ENCODE assay signal across 8 mouse cellular contexts in the genomic region with DNA sequence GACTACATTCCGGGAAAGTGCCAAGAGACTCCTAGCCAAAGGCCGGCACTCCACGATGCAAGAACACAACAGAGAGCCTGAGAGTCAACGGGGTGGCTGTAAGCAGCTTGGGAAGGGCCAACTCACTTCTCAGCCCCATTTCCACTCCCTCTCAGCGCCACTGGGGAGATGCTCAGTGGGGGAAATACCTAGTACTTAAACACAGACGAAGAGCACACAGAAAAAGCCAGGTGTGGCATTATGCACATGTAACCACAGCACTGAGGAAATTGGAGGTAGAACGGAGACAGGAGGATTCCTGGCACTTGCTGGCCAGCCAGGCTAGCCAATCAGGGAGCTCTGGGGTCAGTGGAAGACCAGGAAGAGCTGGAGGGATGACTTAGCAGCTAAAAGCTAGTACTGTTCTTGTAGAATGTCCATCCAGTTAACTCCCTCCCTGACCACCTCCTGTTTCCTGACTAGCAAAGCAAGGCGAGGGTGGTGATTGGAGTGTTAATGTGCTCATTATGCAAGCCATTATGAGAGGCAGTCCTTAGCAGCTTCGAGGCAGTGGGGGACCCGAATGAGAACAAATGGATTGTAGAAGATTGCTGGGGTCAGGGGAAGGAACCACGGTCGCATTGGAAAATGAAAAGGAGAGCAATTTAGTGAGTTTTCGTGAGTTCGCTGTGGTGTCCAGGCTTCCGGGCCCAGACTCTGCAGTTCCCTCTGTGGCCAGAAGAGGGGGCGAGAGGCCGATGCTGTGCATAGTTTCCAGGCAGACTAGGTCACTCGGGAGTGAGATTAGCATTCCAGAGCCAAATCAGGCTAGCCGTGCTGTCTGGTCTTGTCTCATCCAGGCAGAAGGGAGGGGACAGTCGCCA. TPM values are rescaled to one million over a fixed set of nuclear protein-coding genes. Genes with fewer than 3 reads are reported as not detected.
A peak's percentile ranks its signal among the peaks of the same experiment; 100 is the strongest.
DNase-seq lines count a peak whose midpoint lies in the region; ATAC-seq and TF ChIP-seq lines count a peak whose summit lies in the region.

No protein-coding gene starts in this region.

- DNase-seq in CH12.LX (ENCODE audit: extremely low read depth), result peak; percentile 78
- DNase-seq in heart, postnatal 0 days (ENCODE audit: low spot score), result peak; percentile 85
- DNase-seq in kidney, postnatal 4 days, result peak; percentile 93

- peak overlapping the region; percentile 62 for H3K4me2 ChIP-seq in CH12.LX (ENCODE audit: insufficient read depth, low read depth, poor library complexity, severe bottlenecking)
- H3K4me2 ChIP-seq in forebrain, embryonic 12.5 days, result peak overlapping the region; percentile 26
- H3K4me2 ChIP-seq in heart, postnatal 0 days (ENCODE audit: low read depth, low read length), result peak overlapping the region; percentile 56
- peak overlapping the region; percentile 44 for H3K4me2 ChIP-seq in liver, embryonic 16.5 days (ENCODE audit: low read depth, low read length)
- H3K4me2 ChIP-seq in neural tube, embryonic 14.5 days (ENCODE audit: low read depth, low read length), result peak overlapping the region; percentile 35; the same call in 1 of the 2 replicates

- in situ Hi-C loops in CH12.LX (cut with MboI; ENCODE audit: low pct_ligation_motif_present, low pct_unique_long_range_greater_than_20kb, low sequenced_read_pairs), result no loop called here

- H3K27me3 ChIP-seq in CH12.LX (replicated peaks), result peaks cover 20% of the 10 kb centered on the region
- 0 out of 2 replicates have a peak, but pooled peaks cover 4% of the 10 kb centered on the region for H3K27me3 ChIP-seq in forebrain, embryonic 12.5 days
- H3K27me3 ChIP-seq in heart, postnatal 0 days (ENCODE audit: control insufficient read depth, insufficient read depth, low read length), result no peaks in the 10 kb centered on the region
- no peaks in the 10 kb centered on the region for H3K27me3 ChIP-seq in liver, embryonic 16.5 days (ENCODE audit: control insufficient read depth, insufficient read depth, low read depth, low read length)
- H3K27me3 ChIP-seq in neural tube, embryonic 14.5 days (ENCODE audit: control insufficient read depth, insufficient read depth, low read length), result no peaks in the 10 kb centered on the region
- H3K27me3 ChIP-seq in testis, adult 2 months (ENCODE audit: control insufficient read depth, insufficient read depth, low read length), result no peaks in the 10 kb centered on the region

- TF ChIP-seq RAD21 in CH12.LX (IDR thresholded peaks at IDR 0.05; ENCODE audit: low read depth, low read length), result peak; percentile 57

- peak; percentile 90 for ATAC-seq in cerebellum, adult (ENCODE audit: insufficient number of reproducible peaks, low FRiP score, low TSS enrichment)
- ATAC-seq in forebrain, embryonic 12.5 days (ENCODE audit: low FRiP score), result peak; percentile 92
- peak; percentile 88 for ATAC-seq in heart, postnatal 0 days (ENCODE audit: insufficient read depth, low read depth)
- ATAC-seq in liver, embryonic 16.5 days (ENCODE audit: low read depth), result peak; percentile 56; the same call in 1 of the 2 replicates
- ATAC-seq in neural tube, embryonic 14.5 days (ENCODE audit: low read depth), result peak; percentile 93

- H3K36me3 ChIP-seq in CH12.LX (replicated peaks in 1 of 2; ENCODE audit: control insufficient read depth in 1 of 2, insufficient read depth in 1 of 2, low read length in 1 of 2), result peaks cover 27 to 33% of the 10 kb centered on the region in 2 experiments
- peaks cover 29% of the 10 kb centered on the region for H3K36me3 ChIP-seq in forebrain, embryonic 12.5 days (replicated peaks)
- peaks cover 29% of the 10 kb centered on the region for H3K36me3 ChIP-seq in heart, postnatal 0 days (replicated peaks; ENCODE audit: control insufficient read depth, insufficient read depth, low read length)
- peaks cover 15% of the 10 kb centered on the region for H3K36me3 ChIP-seq in liver, embryonic 16.5 days (ENCODE audit: control insufficient read depth, insufficient read depth)
- H3K36me3 ChIP-seq in neural tube, embryonic 14.5 days (ENCODE audit: control insufficient read depth, insufficient read depth, low read length), result peaks cover 29% of the 10 kb centered on the region
- H3K36me3 ChIP-seq in testis, adult 2 months (ENCODE audit: control insufficient read depth, insufficient read depth, low read length), result no peaks in the 10 kb centered on the region

- H3K79me2 ChIP-seq in CH12.LX (replicated peaks; ENCODE audit: control insufficient read depth, extremely low read depth, insufficient read depth, poor library complexity, severe bottlenecking), result no peaks in the 10 kb centered on the region

- H3K4me3 ChIP-seq in CH12.LX (replicated peaks in 1 of 3; ENCODE audit: low read depth in 2 of 3, low read length in 2 of 3, poor library complexity in 1 of 3), result peak overlapping the region; percentile 32 to 47 (median 34)
- no peak overlapping the region for H3K4me3 ChIP-seq in forebrain, embryonic 12.5 days (replicated peaks)
- H3K4me3 ChIP-seq in heart, postnatal 0 days (ENCODE audit: low read depth, low read length), result peak overlapping the region; percentile 42
- H3K4me3 ChIP-seq in liver, embryonic 16.5 days (ENCODE audit: low read depth, low read length), result peak overlapping the region; percentile 37
- no peak overlapping the region; the same call in 1 of the 2 replicates for H3K4me3 ChIP-seq in neural tube, embryonic 14.5 days (ENCODE audit: low read depth, low read length)
- no peak overlapping the region; the same call in 1 of the 2 replicates for H3K4me3 ChIP-seq in testis, adult 2 months (ENCODE audit: control insufficient read depth, low read depth, low read length)

- TF ChIP-seq POLR2A in CH12.LX (IDR thresholded peaks at IDR 0.05; ENCODE audit: low read depth, low read length), result peak; percentile 44; the same call in 1 of the 2 replicates
- TF ChIP-seq POLR2A in testis, adult 2 months (IDR thresholded peaks at IDR 0.05; ENCODE audit: control insufficient read depth, low read depth, low read length), result no peak

- TF ChIP-seq CTCF in CH12.LX (conservative IDR thresholded peaks at IDR 0.05 in 1 of 2, IDR thresholded peaks at IDR 0.05 in 1 of 2; ENCODE audit: low read depth in 2 of 2, low read length in 2 of 2), result peak; percentile 87 to 93; a peak in 3 of 4 replicates
- TF ChIP-seq CTCF in heart, postnatal 0 days (IDR thresholded peaks at IDR 0.05; ENCODE audit: low read depth), result peak; percentile 96
- TF ChIP-seq CTCF in testis, adult 2 months (IDR thresholded peaks at IDR 0.05; ENCODE audit: control insufficient read depth, insufficient read depth, insufficient replicate concordance, low read depth, low read length), result peak; percentile 99

- H3K27ac ChIP-seq in CH12.LX (ENCODE audit: insufficient read depth, low read depth), result peak overlapping the region; percentile 72
- H3K27ac ChIP-seq in forebrain, embryonic 12.5 days, result peak overlapping the region; percentile 10
- H3K27ac ChIP-seq in heart, postnatal 0 days (ENCODE audit: low read depth), result peak overlapping the region; percentile 71
- H3K27ac ChIP-seq in liver, embryonic 16.5 days (ENCODE audit: low read length), result no peak overlapping the region
- H3K27ac ChIP-seq in neural tube, embryonic 14.5 days (ENCODE audit: low read depth, low read length), result peak overlapping the region; percentile 88
- no peak overlapping the region for H3K27ac ChIP-seq in testis, adult 2 months (ENCODE audit: control insufficient read depth, insufficient read depth, low read depth, low read length)

- H3K9ac ChIP-seq in CH12.LX (ENCODE audit: insufficient read depth, low read depth), result peak overlapping the region; percentile 37
- H3K9ac ChIP-seq in forebrain, embryonic 12.5 days, result peak overlapping the region; percentile 36
- H3K9ac ChIP-seq in heart, postnatal 0 days (replicated peaks; ENCODE audit: low read depth, low read length), result peak overlapping the region; percentile 26; the same call in 1 of the 2 replicates
- H3K9ac ChIP-seq in liver, embryonic 16.5 days (ENCODE audit: low read depth, low read length), result peak overlapping the region; percentile 35; the same call in 1 of the 2 replicates
- peak overlapping the region; percentile 47 for H3K9ac ChIP-seq in neural tube, embryonic 14.5 days (replicated peaks; ENCODE audit: low read depth, low read length)

- WGBS in forebrain, embryonic 12.5 days, result 10% methylated on average over 20 of the region's 20 CpGs
- WGBS in heart, postnatal 0 days, result 15% methylated on average over 20 of the region's 20 CpGs
- 19% methylated on average over 20 of the region's 20 CpGs for WGBS in liver, embryonic 16.5 days (ENCODE audit: insufficient replicate concordance)
- 8% methylated on average over 20 of the region's 20 CpGs for WGBS in neural tube, embryonic 14.5 days

- peak; percentile 39 for TF ChIP-seq EP300 in CH12.LX (IDR thresholded peaks at IDR 0.05; ENCODE audit: low read length)
- TF ChIP-seq EP300 in heart, postnatal 0 days (IDR thresholded peaks at IDR 0.05; ENCODE audit: low read depth), result no peak

- H3K9me3 ChIP-seq in CH12.LX (replicated peaks; ENCODE audit: low read length), result no peaks in the 10 kb centered on the region
- no peaks in the 10 kb centered on the region for H3K9me3 ChIP-seq in forebrain, embryonic 12.5 days
- no peaks in the 10 kb centered on the region for H3K9me3 ChIP-seq in heart, postnatal 0 days (replicated peaks; ENCODE audit: control insufficient read depth, low read length)
- H3K9me3 ChIP-seq in liver, embryonic 16.5 days (replicated peaks; ENCODE audit: control insufficient read depth, low read length), result no peaks in the 10 kb centered on the region
- no peaks in the 10 kb centered on the region for H3K9me3 ChIP-seq in neural tube, embryonic 14.5 days (ENCODE audit: control insufficient read depth, low read length)

- dilution Hi-C loops in CH12.LX (cut with MboI; ENCODE audit: extremely low pct_ligation_motif_present, extremely low pct_unique_long_range_greater_than_20kb, low sequenced_read_pairs), result no loop called here

- peaks cover 4 to 24% of the 10 kb centered on the region in 2 experiments for H3K4me1 ChIP-seq in CH12.LX (ENCODE audit: control insufficient read depth in 1 of 2, insufficient read depth in 2 of 2)
- H3K4me1 ChIP-seq in forebrain, embryonic 12.5 days, result peaks cover 9% of the 10 kb centered on the region
- no peaks in the 10 kb centered on the region for H3K4me1 ChIP-seq in heart, postnatal 0 days (ENCODE audit: control insufficient read depth, insufficient read depth)
- H3K4me1 ChIP-seq in liver, embryonic 16.5 days (ENCODE audit: control insufficient read depth, low read depth, low read length), result no peaks in the 10 kb centered on the region; the same call in 1 of the 2 replicates
- H3K4me1 ChIP-seq in neural tube, embryonic 14.5 days (ENCODE audit: control insufficient read depth, insufficient read depth, low read length), result peaks cover 5% of the 10 kb centered on the region
- no peaks in the 10 kb centered on the region; the same call in none of the 2 replicates for H3K4me1 ChIP-seq in testis, adult 2 months (ENCODE audit: control insufficient read depth, insufficient read depth, low read length)

RNA-seq across cellular contexts. Expression of a gene that starts 12.5 kb away (rescaled TPM):
- total RNA-seq in CH12.LX (2012; rRNA removed) (not detected in 2 replicates), CH12.LX (2014; rRNA removed) (not detected in 2 replicates)
- not detected in 2 replicates for polyA plus RNA-seq in CH12.LX (2012; ENCODE audit: insufficient read length, low read depth)
- polyA plus RNA-seq in forebrain, embryonic 12.5 days (2016; fragmentation: Nextera tagmentation; extraction: Ambion mirVana), result 30.3 and 37.6 TPM in 2 replicates
- total RNA-seq in heart, postnatal 0 days (2014; rRNA removed; ENCODE audit: low replicate concordance), result 0.31 TPM in 1 of 2 replicates, not detected in the other
- polyA plus RNA-seq in heart, postnatal 0 days (2015; fragmentation: Nextera tagmentation; extraction: Ambion mirVana), result 0.03 TPM in 1 of 2 replicates, not detected in the other
- polyA plus RNA-seq in liver, embryonic 16.5 days (2015; fragmentation: Nextera tagmentation; extraction: Ambion mirVana), result not detected in 2 replicates
- polyA plus RNA-seq in neural tube, embryonic 14.5 days (2014; fragmentation: Nextera tagmentation; extraction: Ambion mirVana), result 61.0 and 65.9 TPM in 2 replicates
- polyA plus RNA-seq in testis, adult 2 months (2012; rRNA removed), result 0.10 and 0.12 TPM in 2 replicates

RNA-seq across cellular contexts. Expression of a gene that starts 15.9 kb away (rescaled TPM):
- total RNA-seq in CH12.LX (2012; rRNA removed) (152 and 163 TPM in 2 replicates), CH12.LX (2014; rRNA removed) (119 and 133 TPM in 2 replicates)
- 489 and 569 TPM in 2 replicates for polyA plus RNA-seq in CH12.LX (2012; ENCODE audit: insufficient read length, low read depth)
- 520 and 524 TPM in 2 replicates for polyA plus RNA-seq in forebrain, embryonic 12.5 days (2016; fragmentation: Nextera tagmentation; extraction: Ambion mirVana)
- 389 and 420 TPM in 2 replicates for total RNA-seq in heart, postnatal 0 days (2014; rRNA removed; ENCODE audit: low replicate concordance)
- 2,045 and 2,081 TPM in 2 replicates for polyA plus RNA-seq in heart, postnatal 0 days (2015; fragmentation: Nextera tagmentation; extraction: Ambion mirVana)
- 279 and 280 TPM in 2 replicates for polyA plus RNA-seq in liver, embryonic 16.5 days (2015; fragmentation: Nextera tagmentation; extraction: Ambion mirVana)
- polyA plus RNA-seq in neural tube, embryonic 14.5 days (2014; fragmentation: Nextera tagmentation; extraction: Ambion mirVana), result 680 and 694 TPM in 2 replicates
- polyA plus RNA-seq in testis, adult 2 months (2012; rRNA removed), result 68.7 and 75.6 TPM in 2 replicates

RNA-seq across cellular contexts. Expression of a gene that starts 16.0 kb away (rescaled TPM):
- total RNA-seq in CH12.LX (2012; rRNA removed) (not detected in 2 replicates), CH12.LX (2014; rRNA removed) (not detected in 2 replicates)
- not detected in 2 replicates for polyA plus RNA-seq in CH12.LX (2012; ENCODE audit: insufficient read length, low read depth)
- 0.29 TPM in 1 of 2 replicates, not detected in the other for polyA plus RNA-seq in forebrain, embryonic 12.5 days (2016; fragmentation: Nextera tagmentation; extraction: Ambion mirVana)
- total RNA-seq in heart, postnatal 0 days (2014; rRNA removed; ENCODE audit: low replicate concordance), result not detected in 2 replicates
- 0.18 and 0.42 TPM in 2 replicates for polyA plus RNA-seq in heart, postnatal 0 days (2015; fragmentation: Nextera tagmentation; extraction: Ambion mirVana)
- polyA plus RNA-seq in liver, embryonic 16.5 days (2015; fragmentation: Nextera tagmentation; extraction: Ambion mirVana), result 0.13 TPM in 1 of 2 replicates, not detected in the other
- polyA plus RNA-seq in neural tube, embryonic 14.5 days (2014; fragmentation: Nextera tagmentation; extraction: Ambion mirVana), result 0.76 TPM in 1 of 2 replicates, not detected in the other
- 70.9 and 81.5 TPM in 2 replicates for polyA plus RNA-seq in testis, adult 2 months (2012; rRNA removed)

RNA-seq across cellular contexts. Expression of a gene that starts 50.0 kb away (rescaled TPM):
- total RNA-seq in CH12.LX (2012; rRNA removed), result 21.4 and 22.2 TPM in 2 replicates
- 9.1 and 12.0 TPM in 2 replicates for total RNA-seq in CH12.LX (2014; rRNA removed)
- polyA plus RNA-seq in CH12.LX (2012; ENCODE audit: insufficient read length, low read depth), result 27.1 and 27.7 TPM in 2 replicates
- polyA plus RNA-seq in forebrain, embryonic 12.5 days (2016; fragmentation: Nextera tagmentation; extraction: Ambion mirVana), result 47.1 and 54.2 TPM in 2 replicates
- total RNA-seq in heart, postnatal 0 days (2014; rRNA removed; ENCODE audit: low replicate concordance), result 25.6 and 32.6 TPM in 2 replicates
- 33.9 and 34.2 TPM in 2 replicates for polyA plus RNA-seq in heart, postnatal 0 days (2015; fragmentation: Nextera tagmentation; extraction: Ambion mirVana)
- polyA plus RNA-seq in liver, embryonic 16.5 days (2015; fragmentation: Nextera tagmentation; extraction: Ambion mirVana), result 17.8 and 18.2 TPM in 2 replicates
- polyA plus RNA-seq in neural tube, embryonic 14.5 days (2014; fragmentation: Nextera tagmentation; extraction: Ambion mirVana), result 76.3 and 82.0 TPM in 2 replicates
- 182 and 184 TPM in 2 replicates for polyA plus RNA-seq in testis, adult 2 months (2012; rRNA removed)

Comparison
In these comparisons a context has a peak if more than half of its experiments do, and no peak if none do; other contexts are left out.
1. H3K27ac ChIP-seq: peak in CH12.LX (single experiment), forebrain, embryonic 12.5 days (single experiment), heart, postnatal 0 days (single experiment) and neural tube, embryonic 14.5 days (single experiment); none in liver, embryonic 16.5 days (single experiment) and testis, adult 2 months (single experiment).
2. H3K4me3 ChIP-seq: peak in CH12.LX (3 of 3), heart, postnatal 0 days (single experiment) and liver, embryonic 16.5 days (single experiment); none in forebrain, embryonic 12.5 days (single experiment), neural tube, embryonic 14.5 days (single experiment) and testis, adult 2 months (single experiment).
3. RNA of a gene that starts 12.5 kb away (polyA plus RNA-seq): 61.0 to 65.9 TPM in neural tube, embryonic 14.5 days and 30.3 to 37.6 TPM in forebrain, embryonic 12.5 days; 0.10 to 0.12 TPM in testis, adult 2 months, 0.03 TPM in heart, postnatal 0 days, not detected in liver, embryonic 16.5 days and not detected in CH12.LX; every median in the first group is over 10 times any median in the second.
4. RNA of a gene that starts 16.0 kb away (polyA plus RNA-seq): 70.9 to 81.5 TPM in testis, adult 2 months; 0.76 TPM in neural tube, embryonic 14.5 days, 0.18 to 0.42 TPM in heart, postnatal 0 days, 0.29 TPM in forebrain, embryonic 12.5 days, not detected in CH12.LX and 0.13 TPM in liver, embryonic 16.5 days; every median in the first group is over 10 times any median in the second.
5. Peak in every context shown above with its lines, with median percentiles within 50 percentile points of each other: DNase-seq, H3K4me2 ChIP-seq, H3K9ac ChIP-seq, CTCF ChIP-seq and ATAC-seq.